Mouse (Mus musculus): Measurements from ENCODE around the gene Lrcol1.

The Lrcol1 gene

GRCm38 (mm10) chr5:110386371-110387330 is 42.1 kb downstream of the Lrcol1 start:
- DNase-seq (ENCODE audit: inconsistent ontology term): peak; percentile 70

GRCm38 (mm10) chr5:110387332-110387731 is 42.8 kb downstream of the Lrcol1 start:
- DNase-seq (ENCODE audit: inconsistent ontology term): no peak

DNA sequence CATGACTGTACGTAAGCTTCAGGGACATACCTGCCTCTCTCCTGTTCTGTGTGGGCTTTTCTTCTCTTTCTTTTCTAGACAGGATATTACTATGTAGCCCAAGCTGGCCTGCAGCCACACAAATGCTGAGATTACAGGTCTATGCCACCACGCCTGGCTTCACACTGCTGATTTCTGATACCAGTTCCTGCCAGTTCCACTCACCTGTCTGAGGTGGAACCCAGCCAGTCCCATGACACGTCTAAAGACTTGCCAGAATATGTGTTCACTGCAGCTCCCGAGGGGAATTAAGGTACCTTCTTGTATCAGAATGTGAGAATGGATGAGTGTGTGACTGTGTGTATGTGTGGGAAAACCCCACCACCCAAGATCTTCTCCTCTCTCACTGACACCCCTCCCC is 46.1 kb downstream of the Lrcol1 start:
- no peak for DNase-seq (ENCODE audit: inconsistent ontology term)

DNA sequence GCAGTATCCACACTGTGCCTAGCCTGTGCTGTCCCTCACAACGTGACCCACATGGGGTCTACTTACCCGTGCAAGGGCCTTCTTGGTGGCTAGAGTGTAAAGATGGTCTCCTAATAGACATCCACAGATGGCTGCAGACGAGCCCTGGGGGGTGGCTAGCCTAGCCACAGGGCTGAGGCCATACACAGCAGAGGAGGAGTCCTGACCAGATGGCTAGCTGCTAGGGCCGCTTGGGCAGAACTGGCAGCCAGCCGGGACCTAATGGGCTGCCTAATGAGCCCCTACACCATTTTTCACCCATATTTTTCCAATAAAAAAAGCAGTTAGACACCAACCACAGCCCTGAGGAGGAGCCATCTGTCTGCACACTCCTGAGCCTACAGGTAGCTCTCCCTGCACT is 48.2 kb downstream of the Lrcol1 start:
- no peak for DNase-seq (ENCODE audit: inconsistent ontology term)

DNA sequence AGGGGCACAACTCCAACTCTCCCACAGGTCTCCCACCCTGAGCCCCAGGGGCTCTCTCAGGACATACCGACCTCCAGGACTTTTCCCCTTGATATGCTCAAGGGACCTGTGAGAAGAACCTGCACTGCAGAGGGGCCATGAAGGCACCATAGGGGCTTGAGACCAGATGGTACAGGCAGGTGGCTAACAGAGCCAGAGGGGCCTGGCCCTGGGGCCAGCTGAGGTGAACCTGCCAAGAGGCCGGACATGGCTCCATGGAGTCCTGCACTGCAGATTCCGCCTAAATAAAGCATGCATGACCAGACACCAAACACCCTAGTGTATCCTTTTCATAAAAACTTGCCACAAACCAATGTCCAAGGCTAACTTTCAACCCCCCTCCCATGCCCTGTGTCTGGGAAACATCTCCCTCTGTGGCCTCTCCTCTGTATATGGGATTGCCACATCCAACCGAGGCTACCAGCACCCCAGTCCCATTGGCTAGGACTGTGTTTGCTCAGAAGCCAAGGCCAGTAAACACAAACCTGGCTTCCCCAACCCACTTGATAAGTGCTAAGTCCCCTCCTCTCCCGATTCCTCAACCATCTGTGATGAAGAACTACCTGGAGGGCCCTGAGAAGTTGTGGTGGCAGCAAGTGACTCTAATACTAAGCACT is 50.6 kb downstream of the Lrcol1 start:
- no peak for DNase-seq (ENCODE audit: inconsistent ontology term)

DNA sequence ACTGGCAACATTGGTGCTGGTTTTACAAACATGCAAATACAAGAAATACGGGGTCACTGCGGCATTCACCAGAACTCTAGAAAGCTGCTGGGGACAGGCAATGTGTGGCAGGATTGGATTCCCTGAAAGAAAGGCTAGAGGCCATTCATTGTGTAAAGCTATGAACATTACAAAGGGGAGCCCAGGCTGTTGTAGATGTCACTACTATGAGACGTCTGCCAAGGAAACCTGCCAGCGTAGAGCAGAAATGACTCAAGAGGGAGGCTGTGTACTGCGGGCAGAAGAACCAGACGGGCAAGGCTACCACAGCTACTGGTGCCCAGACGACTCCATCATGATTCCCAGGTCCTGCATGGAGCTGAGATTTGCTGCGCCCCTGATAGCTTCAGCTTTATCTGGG is 56.6 kb downstream of the Lrcol1 start:
- DNase-seq (ENCODE audit: inconsistent ontology term): peak; percentile 61

- DNase-seq (ENCODE audit: inconsistent ontology term): no peak
Measured at GRCm38 (mm10) chr5:110402557-110402956, 58.0 kb downstream of the Lrcol1 start.

- peak; percentile 60 for DNase-seq (ENCODE audit: inconsistent ontology term)
Measured at GRCm38 (mm10) chr5:110403931-110404330, 59.4 kb downstream of the Lrcol1 start.
